Mouse (Mus musculus) cerebral cortex, adult 2 months (tissue): ENCODE results near the gene BC052040.

Source experiments
- WGBS: fragments of 180-500 bp; shearing (Covaris S2); methylation state at CpG from one replicate; pipeline ENCODE4 v1.1.7; 2018; 5-methylcytosine and 5-hydroxymethylcytosine counted together

The BC052040 gene

GRCm38 (mm10) chr2:115581241-115581988, at the start of gene BC052040:
BC052040 (plus strand) TSS chr2:115581716.
- under 1% methylated on average over 41 of the region's 41 CpGs for WGBS

GRCm38 (mm10) chr2:115538009-115538690, 43.4 kb upstream of the BC052040 start:
- WGBS, result 71% methylated on average over 13 of the region's 13 CpGs

GRCm38 (mm10) chr2:115538691-115539283, 42.7 kb upstream of the BC052040 start:
- 70% methylated on average over 5 of the region's 5 CpGs for WGBS

DNA sequence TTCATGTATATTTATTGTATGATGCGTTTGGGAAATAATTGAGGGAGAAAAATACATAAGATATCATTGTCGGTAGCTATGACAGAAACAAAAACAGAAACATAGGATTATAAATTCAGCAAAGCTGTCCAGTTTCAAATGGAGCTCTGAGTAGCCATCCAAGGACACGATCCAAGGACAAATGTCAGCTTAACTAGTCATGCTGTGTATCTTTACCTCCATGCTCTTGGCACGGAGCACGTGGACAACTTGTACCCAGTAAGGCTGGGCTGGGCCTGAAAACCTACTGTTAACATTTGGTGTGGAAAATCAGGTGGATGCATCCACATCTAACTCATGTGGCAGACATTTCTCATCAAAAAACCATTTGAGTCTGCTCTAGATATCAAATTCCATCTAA, 41.8 kb upstream of the BC052040 start:
- 95% methylated on average over 5 of the region's 5 CpGs for WGBS

DNA sequence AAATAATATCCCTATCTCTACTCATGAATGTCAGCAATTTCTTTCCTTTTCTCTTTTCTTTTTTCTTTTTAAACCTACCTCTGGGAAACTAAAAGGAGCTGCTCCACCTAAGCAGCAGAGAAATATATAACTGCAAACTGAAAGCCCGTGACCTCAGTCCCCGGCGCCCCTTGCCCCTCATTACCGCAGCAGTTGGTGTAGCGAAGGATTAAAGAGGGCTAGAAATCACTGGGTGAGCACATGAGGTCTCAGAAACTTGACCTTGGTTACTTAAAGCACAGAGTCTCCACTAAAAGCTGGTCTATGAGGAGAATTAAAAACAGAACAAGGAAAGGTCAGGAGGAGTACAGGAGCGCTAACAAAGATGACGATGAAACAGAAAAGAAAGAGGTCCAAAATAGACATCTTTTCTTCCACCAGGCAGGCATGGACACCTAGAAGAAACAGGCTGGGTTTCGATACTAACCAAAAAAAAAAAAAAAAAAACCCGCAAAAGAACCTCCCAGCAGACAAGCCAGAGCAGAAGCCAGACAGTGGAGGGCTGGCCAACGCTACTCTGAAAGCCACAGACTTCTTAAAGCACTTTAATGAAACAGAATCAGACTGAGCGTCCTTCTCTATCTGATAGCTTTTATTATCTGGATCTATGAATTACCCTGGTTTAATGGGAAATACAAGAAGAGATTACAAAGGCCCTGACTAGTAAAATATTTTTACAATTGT, 39.0 kb upstream of the BC052040 start:
- WGBS, result 86% methylated on average over 11 of the region's 11 CpGs

DNA sequence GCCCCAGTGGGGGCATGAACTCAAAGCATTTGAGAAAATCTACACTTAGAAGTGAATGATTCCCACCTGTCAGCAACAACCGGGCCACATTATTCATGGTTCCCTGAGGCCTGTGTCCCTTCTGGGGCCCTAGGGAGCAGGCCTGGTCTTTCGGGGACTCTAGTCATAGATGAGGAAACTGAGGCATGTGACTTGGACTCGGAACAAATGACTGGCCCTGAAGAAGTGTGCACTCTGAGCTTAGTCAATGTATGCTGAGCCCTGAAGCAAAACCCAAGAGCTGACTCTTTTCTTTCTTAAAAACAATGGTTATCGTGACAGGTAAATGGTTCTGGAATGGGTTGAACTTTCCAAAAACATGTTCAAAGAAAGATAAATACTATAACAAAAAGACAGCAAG, 38.3 kb upstream of the BC052040 start:
- 98% methylated on average over 4 of the region's 4 CpGs for WGBS

DNA sequence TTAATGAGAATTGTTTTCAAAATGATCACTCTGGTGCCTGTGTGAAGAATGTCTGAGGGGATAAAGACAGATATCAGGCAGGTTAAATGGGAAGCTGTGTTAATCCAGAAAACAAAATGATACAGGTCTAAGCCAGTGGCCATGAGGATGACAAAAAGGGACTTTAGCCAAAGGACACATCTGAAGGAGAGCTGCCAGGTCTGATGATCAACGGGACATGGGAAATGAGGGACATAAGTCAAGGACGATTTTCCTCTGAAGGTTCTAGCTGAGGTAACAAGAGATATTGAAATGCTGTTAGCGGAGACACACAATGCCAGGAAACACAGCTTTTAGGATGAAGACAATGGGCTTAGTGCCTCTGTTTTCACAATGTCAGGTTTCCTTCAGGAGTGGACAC, 29.6 kb upstream of the BC052040 start:
- WGBS, result 71% methylated on average over 3 of the region's 3 CpGs

DNA sequence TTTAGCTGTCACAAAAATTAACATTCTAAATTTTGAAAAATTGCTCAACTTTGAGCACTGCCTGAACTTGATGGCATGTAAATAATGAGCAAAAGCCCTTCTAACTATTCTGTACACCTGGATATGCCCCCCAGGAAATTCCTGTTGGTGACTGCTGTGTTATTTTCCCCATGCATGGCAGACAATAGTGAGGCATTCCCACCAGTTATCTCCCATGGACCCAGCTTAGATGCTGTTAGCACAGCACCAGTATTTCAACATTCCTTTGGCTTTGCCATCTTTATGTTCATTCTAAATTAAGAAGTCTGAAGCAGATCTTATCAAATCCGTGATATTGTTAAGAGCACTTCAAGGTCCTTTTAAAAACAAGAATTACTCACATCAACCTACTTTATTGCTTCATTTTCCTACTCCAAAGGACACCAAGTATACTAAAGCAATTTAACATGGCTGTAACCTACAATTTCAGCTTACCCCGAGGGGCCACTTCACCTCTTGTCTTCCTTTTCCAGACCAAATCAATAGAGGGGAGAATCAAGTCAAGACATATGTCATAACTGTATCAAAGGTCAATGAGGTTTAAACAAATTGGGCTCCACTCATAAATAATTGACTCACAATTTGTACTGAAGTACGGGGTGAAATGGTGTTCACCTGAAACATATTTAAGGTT, 19.2 kb upstream of the BC052040 start:
- 85% methylated on average over 3 of the region's 3 CpGs for WGBS

- 81% methylated on average over 6 of the region's 6 CpGs for WGBS
Observed at GRCm38 (mm10) chr2:115563436-115564093, 18.0 kb upstream of the BC052040 start.

GRCm38 (mm10) chr2:115571996-115572395, 9.5 kb upstream of the BC052040 start:
- 85% methylated on average over 1 of the region's 1 CpGs for WGBS

DNA sequence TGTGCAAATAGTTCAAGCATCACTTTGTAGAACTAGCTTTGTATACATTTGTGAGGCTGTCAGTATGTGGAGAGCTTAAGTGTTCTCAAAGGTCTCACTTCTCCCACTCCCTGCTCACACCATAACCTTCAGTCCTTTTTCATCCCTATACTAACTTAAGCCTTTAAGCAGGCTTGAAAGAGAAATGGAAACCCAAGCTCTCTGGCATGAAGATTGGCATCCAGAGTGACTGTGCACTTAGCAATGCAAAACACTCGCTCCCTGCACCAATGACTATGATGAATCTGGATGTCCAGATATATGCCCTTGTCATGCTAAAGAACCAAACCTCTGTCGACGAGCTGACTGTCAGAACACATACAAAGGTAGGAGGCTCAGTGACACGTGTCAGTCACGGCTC, 6.7 kb upstream of the BC052040 start:
- WGBS, result 82% methylated on average over 5 of the region's 5 CpGs

GRCm38 (mm10) chr2:115579171-115579900, 2.2 kb upstream of the BC052040 start:
- WGBS, result 22% methylated on average over 18 of the region's 18 CpGs

- WGBS, result 45% methylated on average over 6 of the region's 6 CpGs
Observed at GRCm38 (mm10) chr2:115579976-115580375, 1.5 kb upstream of the BC052040 start.

GRCm38 (mm10) chr2:115581989-115582608, 583 bp downstream of the BC052040 start:
- WGBS, result 64% methylated on average over 10 of the region's 10 CpGs

DNA sequence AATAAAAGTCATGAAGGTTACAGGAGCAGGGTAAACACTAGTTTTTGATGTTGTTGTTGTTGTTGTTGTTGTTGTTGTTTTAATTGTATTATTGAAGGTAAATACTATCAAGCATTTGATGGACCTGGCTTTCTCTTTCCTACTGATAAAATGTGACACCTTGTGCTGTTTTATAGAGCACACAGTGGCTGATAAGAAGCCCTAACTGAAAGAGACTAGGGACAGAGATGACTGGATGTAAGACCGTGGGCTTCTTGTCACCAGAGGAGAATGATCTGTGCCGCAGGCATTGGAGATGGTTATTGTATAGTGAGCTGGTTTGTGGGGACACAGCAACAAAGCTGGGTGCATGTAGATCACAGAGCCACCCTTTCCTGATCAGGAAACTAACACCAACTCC, 9.1 kb downstream of the BC052040 start:
- 92% methylated on average over 2 of the region's 2 CpGs for WGBS

DNA sequence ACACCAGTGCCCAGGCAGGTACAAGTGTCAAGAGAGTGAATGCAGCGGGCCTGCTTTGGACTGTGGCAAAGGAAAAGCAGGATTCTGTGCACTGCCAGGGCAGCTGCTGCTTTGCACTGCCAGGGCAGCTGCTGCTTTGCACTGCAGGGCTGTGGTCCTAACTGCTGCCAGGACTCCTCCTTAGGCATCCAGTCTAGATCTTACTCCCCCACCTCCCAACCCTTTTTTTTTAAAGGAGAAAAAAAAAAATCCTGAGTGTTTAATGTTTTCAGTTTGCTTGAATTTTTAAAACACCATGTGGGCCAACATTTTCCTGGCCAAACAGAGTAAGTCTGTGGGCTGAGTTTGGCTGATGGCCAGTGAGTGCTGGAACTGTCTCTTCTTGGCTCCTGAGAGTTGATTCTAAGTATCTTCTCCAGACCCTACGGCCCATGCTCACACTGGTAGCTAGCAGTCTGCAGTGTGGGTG, 11.2 kb downstream of the BC052040 start:
- 42% methylated on average over 2 of the region's 2 CpGs for WGBS

DNA sequence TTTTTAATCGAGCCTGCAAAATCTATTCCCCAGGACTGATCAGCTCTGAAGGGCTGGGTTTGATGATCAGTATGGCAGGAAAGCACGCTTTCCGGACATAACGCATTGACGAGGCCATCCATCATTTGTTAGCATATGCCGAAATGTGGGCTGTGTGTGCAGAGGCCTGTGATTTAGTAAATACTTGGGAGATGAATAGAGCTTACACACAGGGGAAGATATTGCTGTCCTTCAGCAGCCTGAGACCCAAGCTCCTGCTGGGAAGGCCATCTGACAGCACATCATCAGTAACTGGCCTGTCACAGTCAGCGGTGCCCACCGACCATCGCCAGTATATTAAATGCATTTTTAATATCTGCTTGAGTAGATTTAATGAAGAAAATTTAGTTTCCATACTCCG, 15.5 kb downstream of the BC052040 start:
- 93% methylated on average over 10 of the region's 10 CpGs for WGBS

- WGBS, result 94% methylated on average over 5 of the region's 5 CpGs
Observed at GRCm38 (mm10) chr2:115598266-115598665, 16.8 kb downstream of the BC052040 start.

DNA sequence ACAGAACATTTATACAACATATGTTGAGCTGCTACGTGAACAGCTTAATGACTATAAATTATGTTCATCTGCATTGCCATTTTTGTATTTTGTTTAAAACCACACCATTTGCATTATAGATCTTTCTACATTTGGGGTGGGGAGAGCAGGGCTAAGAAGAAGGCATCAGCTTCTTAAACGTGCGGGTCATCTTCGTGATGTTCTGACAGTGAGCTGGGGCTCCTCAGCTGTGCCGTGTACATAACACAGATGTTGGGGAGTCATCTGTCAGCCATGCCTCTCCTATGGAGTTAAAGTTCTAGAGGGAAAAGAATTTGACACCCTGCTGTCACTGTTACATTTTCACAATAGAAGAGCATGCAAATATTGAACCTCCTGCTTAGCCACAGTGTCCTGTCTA, 19.2 kb downstream of the BC052040 start:
- WGBS, result 81% methylated on average over 5 of the region's 5 CpGs

- WGBS, result 98% methylated on average over 1 of the region's 1 CpGs
Observed at GRCm38 (mm10) chr2:115601280-115601679, 19.8 kb downstream of the BC052040 start.
